Comparison of ENCODE assay signal across 12 mouse cellular contexts in genomic region chr11:16848881-16849280, GRCm38 (mm10).
A peak's percentile ranks its signal among the peaks of the same experiment; 100 is the strongest.
DNase-seq lines count a peak whose midpoint lies in the region; ATAC-seq lines count a peak whose summit lies in the region.
"Had no signal": no experiment of that assay in that cellular context is flagged by ENCODE, and none has a peak within 500 bp of the region (broad histone marks: within the 10 kb centered on the region; RNA-seq: fewer than 3 reads in every experiment).

No protein-coding gene starts in this region.

- DNase-seq in heart, adult 18-20 months, result peak; percentile 66 to 71
- DNase-seq in heart, embryonic 10.5 days (ENCODE audit: low spot score), result no peak
- peak; percentile 19 for DNase-seq in ovary, postnatal 36 days (ENCODE audit: low spot score)
- no peak for DNase-seq in ovary, adult 18-20 months (ENCODE audit: low spot score)
- peak; percentile 14 to 21 for DNase-seq in heart, postnatal 14 days
- DNase-seq in spleen, postnatal 10 days (ENCODE audit: low spot score in 2 of 2), result no peak
- DNase-seq: cerebellum, postnatal 36 days; liver, postnatal 0 days had no signal

- no peaks in the 10 kb centered on the region for H3K4me1 ChIP-seq in heart, embryonic 10.5 days
- H3K4me1 ChIP-seq: hindbrain, embryonic 15.5 days; neural tube, embryonic 13.5 days had no signal

- ATAC-seq in megakaryocyte, adult 5-6 weeks (ENCODE audit: poor library complexity, severe bottlenecking), result no peak
- ATAC-seq: liver, postnatal 0 days had no signal

- no peaks in the 10 kb centered on the region for H3K36me3 ChIP-seq in heart, embryonic 10.5 days
- H3K36me3 ChIP-seq: hindbrain, embryonic 15.5 days; midbrain, embryonic 12.5 days; neural tube, embryonic 13.5 days had no signal

- WGBS in heart, embryonic 10.5 days, result 79% methylated on average over 6 of the region's 6 CpGs

- H3K4me3 ChIP-seq in heart, embryonic 10.5 days, result no peak overlapping the region
- H3K4me3 ChIP-seq: hindbrain, embryonic 15.5 days; midbrain, embryonic 12.5 days; neural tube, embryonic 13.5 days had no signal

- intact Hi-C loops in heart, postnatal 14 days (cut with DNase I), result no loop called here

- no peaks in the 10 kb centered on the region for H3K9me3 ChIP-seq in heart, embryonic 10.5 days
- H3K9me3 ChIP-seq: hindbrain, embryonic 15.5 days; midbrain, embryonic 12.5 days; neural tube, embryonic 13.5 days had no signal

- 0 out of 2 replicates have a peak, but pooled peaks cover 4% of the 10 kb centered on the region for H3K27me3 ChIP-seq in heart, embryonic 10.5 days (ENCODE audit: insufficient read depth, poor library complexity, severe bottlenecking)
- H3K27me3 ChIP-seq: hindbrain, embryonic 15.5 days; midbrain, embryonic 12.5 days; neural tube, embryonic 13.5 days had no signal

- H3K27ac ChIP-seq in heart, embryonic 10.5 days, result no peak overlapping the region
- H3K27ac ChIP-seq: hindbrain, embryonic 15.5 days; midbrain, embryonic 12.5 days; neural tube, embryonic 13.5 days had no signal

Comparison
In these comparisons a context has a peak if more than half of its experiments do, and no peak if none do; other contexts are left out.
1. DNase-seq: peak in heart, adult 18-20 months (2 of 2), ovary, postnatal 36 days (single experiment) and heart, postnatal 14 days (2 of 2); none in heart, embryonic 10.5 days (single experiment), ovary, adult 18-20 months (single experiment) and spleen, postnatal 10 days (0 of 2).